In genomic region chr9:94455466-94455865, GRCm38 (mm10) we compare ENCODE assay signal across 19 mouse cellular contexts.
DNase-seq lines count a peak whose midpoint lies in the region; ATAC-seq and TF ChIP-seq lines count a peak whose summit lies in the region.
"Had no signal": no experiment of that assay in that cellular context is flagged by ENCODE, and none has a peak within 500 bp of the region (broad histone marks: within the 10 kb centered on the region; RNA-seq: fewer than 3 reads in every experiment).

No protein-coding gene starts in this region.

- H3K4me2 ChIP-seq in forebrain, postnatal 0 days (ENCODE audit: low read depth): no peak overlapping the region
- H3K4me2 ChIP-seq in forebrain, embryonic 11.5 days (ENCODE audit: low read depth, low read length, severe bottlenecking): no peak overlapping the region
- no peak overlapping the region for H3K4me2 ChIP-seq in midbrain, embryonic 11.5 days
- no peak overlapping the region for H3K4me2 ChIP-seq in midbrain, embryonic 16.5 days (ENCODE audit: low read length)
- H3K4me2 ChIP-seq in liver, embryonic 16.5 days (ENCODE audit: low read depth, low read length): no peak overlapping the region
- H3K4me2 ChIP-seq: embryonic facial prominence, embryonic 13.5 days; forebrain, embryonic 15.5 days; hindbrain, embryonic 12.5 days had no signal

- DNase-seq in forebrain, postnatal 0 days: no peak
- DNase-seq in forebrain, embryonic 11.5 days (ENCODE audit: low spot score): no peak
- peak; percentile 17 for DNase-seq in midbrain, embryonic 11.5 days (ENCODE audit: low spot score, missing footprints)
- DNase-seq in Muller cell, postnatal 12 days (ENCODE audit: inconsistent ontology term): peak; percentile 80
- no peak for DNase-seq in layer of hippocampus, postnatal 25 days (ENCODE audit: extremely low spot score in 1 of 2, low spot score in 1 of 2)
- DNase-seq in left cerebral cortex, adult 9 months (ENCODE audit: low spot score in 2 of 2): no peak
- DNase-seq: adrenal gland, postnatal 36 days; cerebellum, adult 11-12 months; cerebellum, adult 9-10 months; cerebellum, postnatal 25 days; gastrocnemius, postnatal 10 days; heart, postnatal 4 days had no signal

- H3K4me3 ChIP-seq in forebrain, postnatal 0 days (ENCODE audit: low read depth, low read length): no peak overlapping the region
- no peak overlapping the region for H3K4me3 ChIP-seq in forebrain, embryonic 11.5 days (ENCODE audit: low read depth, low read length)
- no peak overlapping the region for H3K4me3 ChIP-seq in midbrain, embryonic 11.5 days (ENCODE audit: low read depth, low read length)
- no peak overlapping the region for H3K4me3 ChIP-seq in midbrain, embryonic 16.5 days (ENCODE audit: low read depth, low read length)
- H3K4me3 ChIP-seq in liver, embryonic 16.5 days (ENCODE audit: low read depth, low read length): no peak overlapping the region
- H3K4me3 ChIP-seq: embryonic facial prominence, embryonic 13.5 days; forebrain, embryonic 15.5 days; heart, embryonic 10.5 days; hindbrain, embryonic 12.5 days had no signal

- TF ChIP-seq CTCF in forebrain, postnatal 0 days (IDR thresholded peaks at IDR 0.05; ENCODE audit: low read depth): no peak

- H3K4me1 ChIP-seq in forebrain, postnatal 0 days (ENCODE audit: insufficient read depth): no peaks in the 10 kb centered on the region
- no peaks in the 10 kb centered on the region; the same call in 1 of the 2 replicates for H3K4me1 ChIP-seq in forebrain, embryonic 11.5 days (replicated peaks; ENCODE audit: control insufficient read depth, insufficient read depth, low read length)
- H3K4me1 ChIP-seq in midbrain, embryonic 11.5 days (ENCODE audit: control insufficient read depth, insufficient read depth, low read length): 0 out of 2 replicates have a peak, but pooled peaks cover 2% of the 10 kb centered on the region
- H3K4me1 ChIP-seq in midbrain, embryonic 16.5 days (ENCODE audit: control insufficient read depth, insufficient read depth, low read length): no peaks in the 10 kb centered on the region
- H3K4me1 ChIP-seq in liver, embryonic 16.5 days (ENCODE audit: control insufficient read depth, low read depth, low read length): no peaks in the 10 kb centered on the region
- H3K4me1 ChIP-seq: embryonic facial prominence, embryonic 13.5 days; heart, embryonic 10.5 days; hindbrain, embryonic 12.5 days had no signal

- H3K9ac ChIP-seq in forebrain, postnatal 0 days: no peak overlapping the region
- no peak overlapping the region for H3K9ac ChIP-seq in forebrain, embryonic 11.5 days (ENCODE audit: low read length)
- no peak overlapping the region for H3K9ac ChIP-seq in midbrain, embryonic 11.5 days (ENCODE audit: low read length)
- no peak overlapping the region for H3K9ac ChIP-seq in midbrain, embryonic 16.5 days (ENCODE audit: low read depth, low read length)
- no peak overlapping the region for H3K9ac ChIP-seq in liver, embryonic 16.5 days (ENCODE audit: low read depth, low read length)
- H3K9ac ChIP-seq: embryonic facial prominence, embryonic 13.5 days; forebrain, embryonic 15.5 days; hindbrain, embryonic 12.5 days had no signal

- H3K9me3 ChIP-seq in forebrain, postnatal 0 days (ENCODE audit: low read length): no peaks in the 10 kb centered on the region
- H3K9me3 ChIP-seq in forebrain, embryonic 11.5 days (ENCODE audit: control insufficient read depth, low read length): no peaks in the 10 kb centered on the region
- H3K9me3 ChIP-seq in midbrain, embryonic 11.5 days (ENCODE audit: control insufficient read depth, low read length): no peaks in the 10 kb centered on the region
- H3K9me3 ChIP-seq in midbrain, embryonic 16.5 days (replicated peaks; ENCODE audit: control insufficient read depth, low read length, poor library complexity, severe bottlenecking): no peaks in the 10 kb centered on the region
- no peaks in the 10 kb centered on the region for H3K9me3 ChIP-seq in liver, embryonic 16.5 days (replicated peaks; ENCODE audit: control insufficient read depth, low read length)
- H3K9me3 ChIP-seq: embryonic facial prominence, embryonic 13.5 days; forebrain, embryonic 15.5 days; heart, embryonic 10.5 days; hindbrain, embryonic 12.5 days had no signal

- H3K27ac ChIP-seq in forebrain, postnatal 0 days (ENCODE audit: low read depth, low read length): no peak overlapping the region
- H3K27ac ChIP-seq in forebrain, embryonic 11.5 days (ENCODE audit: low read depth, low read length): no peak overlapping the region
- H3K27ac ChIP-seq in midbrain, embryonic 11.5 days (ENCODE audit: low read depth, low read length): no peak overlapping the region
- H3K27ac ChIP-seq in midbrain, embryonic 16.5 days (ENCODE audit: low read length): no peak overlapping the region
- H3K27ac ChIP-seq in liver, embryonic 16.5 days (ENCODE audit: low read length): peak overlapping the region; percentile 56
- H3K27ac ChIP-seq: embryonic facial prominence, embryonic 13.5 days; forebrain, embryonic 15.5 days; heart, embryonic 10.5 days; hindbrain, embryonic 12.5 days had no signal

- H3K36me3 ChIP-seq in forebrain, postnatal 0 days (ENCODE audit: insufficient read depth): no peaks in the 10 kb centered on the region
- no peaks in the 10 kb centered on the region for H3K36me3 ChIP-seq in forebrain, embryonic 11.5 days (ENCODE audit: control insufficient read depth, insufficient read depth, low read length)
- H3K36me3 ChIP-seq in midbrain, embryonic 11.5 days (ENCODE audit: control insufficient read depth, insufficient read depth, low read length): no peaks in the 10 kb centered on the region
- no peaks in the 10 kb centered on the region for H3K36me3 ChIP-seq in midbrain, embryonic 16.5 days (ENCODE audit: control insufficient read depth, insufficient read depth, low read length)
- no peaks in the 10 kb centered on the region for H3K36me3 ChIP-seq in liver, embryonic 16.5 days (ENCODE audit: control insufficient read depth, insufficient read depth)
- H3K36me3 ChIP-seq: embryonic facial prominence, embryonic 13.5 days; forebrain, embryonic 15.5 days; heart, embryonic 10.5 days; hindbrain, embryonic 12.5 days had no signal

- no peaks in the 10 kb centered on the region for H3K27me3 ChIP-seq in forebrain, postnatal 0 days (ENCODE audit: insufficient read depth, low read length)
- no peaks in the 10 kb centered on the region for H3K27me3 ChIP-seq in forebrain, embryonic 11.5 days (ENCODE audit: control insufficient read depth, insufficient read depth, low read length)
- no peaks in the 10 kb centered on the region for H3K27me3 ChIP-seq in midbrain, embryonic 11.5 days (ENCODE audit: control insufficient read depth, insufficient read depth, low read length)
- no peaks in the 10 kb centered on the region for H3K27me3 ChIP-seq in midbrain, embryonic 16.5 days (ENCODE audit: control insufficient read depth, insufficient read depth, low read depth, low read length)
- no peaks in the 10 kb centered on the region for H3K27me3 ChIP-seq in liver, embryonic 16.5 days (ENCODE audit: control insufficient read depth, insufficient read depth, low read depth, low read length)
- H3K27me3 ChIP-seq: CH12.LX; embryonic facial prominence, embryonic 13.5 days; hindbrain, embryonic 12.5 days had no signal

- peak; percentile 48 for ATAC-seq in forebrain, postnatal 0 days
- ATAC-seq in forebrain, embryonic 11.5 days (replicated peaks; ENCODE audit: low FRiP score): no peak
- ATAC-seq in midbrain, embryonic 11.5 days (ENCODE audit: low FRiP score): no peak
- no peak for ATAC-seq in midbrain, embryonic 16.5 days
- ATAC-seq in liver, embryonic 16.5 days (ENCODE audit: low read depth): no peak

- 60% methylated on average over 7 of the region's 7 CpGs for WGBS in forebrain, postnatal 0 days
- WGBS in forebrain, embryonic 11.5 days: 85% methylated on average over 7 of the region's 7 CpGs
- 78% methylated on average over 7 of the region's 7 CpGs for WGBS in midbrain, embryonic 11.5 days
- WGBS in midbrain, embryonic 16.5 days: 67% methylated on average over 7 of the region's 7 CpGs
- WGBS in liver, embryonic 16.5 days (ENCODE audit: insufficient replicate concordance): 65% methylated on average over 7 of the region's 7 CpGs

Comparison
In these comparisons a context has a peak if more than half of its experiments do, and no peak if none do; other contexts are left out.
1. DNase-seq: peak in midbrain, embryonic 11.5 days (single experiment) and Muller cell, postnatal 12 days (single experiment); none in forebrain, postnatal 0 days (single experiment), forebrain, embryonic 11.5 days (single experiment), layer of hippocampus, postnatal 25 days (0 of 2) and left cerebral cortex, adult 9 months (0 of 2).